Mouse (Mus musculus): Measurements from ENCODE around the gene Gnas.

DNA sequence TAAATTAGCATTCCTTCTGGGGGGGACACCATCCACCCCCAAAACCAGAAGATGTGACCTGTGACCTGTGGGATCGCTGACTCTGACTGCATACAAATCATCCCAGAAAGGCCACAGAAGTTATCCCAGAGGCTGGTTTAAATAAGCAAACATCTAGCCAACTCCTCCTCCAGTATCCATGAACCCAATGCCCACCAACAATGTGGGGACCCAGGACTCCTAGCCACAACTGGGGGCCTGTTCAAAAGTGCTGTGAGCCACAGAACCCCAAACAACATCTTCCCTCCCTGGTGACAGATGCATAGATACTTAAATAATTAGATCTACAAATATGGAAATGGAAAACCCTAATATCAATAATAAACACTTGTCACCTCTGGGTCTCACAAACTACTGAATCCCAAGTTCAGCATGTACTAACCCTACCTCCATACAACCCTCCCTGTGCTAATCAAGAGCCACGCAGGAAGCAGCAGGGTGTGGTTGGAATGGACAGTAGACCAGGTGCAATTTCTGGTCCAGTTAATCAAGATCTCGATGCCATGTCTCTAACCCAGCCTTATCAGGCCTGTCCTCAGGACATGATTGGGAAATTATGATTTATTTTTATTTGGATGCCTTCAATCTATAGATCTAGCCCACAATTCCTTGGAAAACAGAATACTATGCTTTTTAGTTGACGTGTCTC is 56.9 kb downstream of the Gnas start:
- TF ChIP-seq CTCF (IDR thresholded peaks at IDR 0.05; ENCODE audit: control insufficient read depth, insufficient read depth, low read length) (no peak), POLR2A (IDR thresholded peaks at IDR 0.05; ENCODE audit: borderline replicate concordance, control insufficient read depth, low read depth, low read length) (no peak)
